Mouse (Mus musculus): ENCODE results near the gene Atp6v0e. TPM values are rescaled to one million over a fixed set of nuclear protein-coding genes. Genes with fewer than 3 reads are reported as not detected.

The Atp6v0e gene
- polyA plus RNA-seq, 1 experiment from 2014 or later = 382 TPM

- no peaks in the 10 kb centered on the region for H3K36me3 ChIP-seq (ENCODE audit: insufficient read depth, low read length)
- peaks cover 4% of the 10 kb centered on the region; the same call in 1 of the 2 replicates for H3K4me1 ChIP-seq (ENCODE audit: insufficient read depth, low read depth, low read length)
- peak overlapping the region; percentile 43; the same call in 1 of the 2 replicates for H3K27ac ChIP-seq (ENCODE audit: low read length)
- H3K4me3 ChIP-seq (ENCODE audit: low read depth, low read length) = peak overlapping the region; percentile 88
- ATAC-seq (no peak), DNase-seq (ENCODE audit: low spot score) (peak; percentile 21)
- H3K9ac ChIP-seq (replicated peaks; ENCODE audit: low read depth) = 0 out of 2 replicates have a peak overlapping the region, but pooled peaks have one; percentile 81
- H3K9me3 ChIP-seq (ENCODE audit: low read length) = no peaks in the 10 kb centered on the region
- no peak for TF ChIP-seq EP300 (IDR thresholded peaks at IDR 0.05)
- TF ChIP-seq CTCF (IDR thresholded peaks at IDR 0.05) = no peak
- H3K27me3 ChIP-seq (replicated peaks; ENCODE audit: insufficient read depth, low read length) = 0 out of 2 replicates have a peak, but pooled peaks cover 3% of the 10 kb centered on the region
- 22% methylated on average over 7 of the region's 7 CpGs for WGBS
- peak overlapping the region; percentile 76 for H3K4me2 ChIP-seq (replicated peaks; ENCODE audit: low read depth, low read length)
Measured at GRCm38 (mm10) chr17:26675845-26676244, 12.8 kb downstream of the Atp6v0e start.

- 0 out of 2 replicates have a peak, but pooled peaks cover 3% of the 10 kb centered on the region for H3K27me3 ChIP-seq (replicated peaks; ENCODE audit: insufficient read depth, low read length)
- H3K27ac ChIP-seq (ENCODE audit: low read length) = peak overlapping the region; percentile 98
- H3K4me1 ChIP-seq (ENCODE audit: insufficient read depth, low read depth, low read length) = peaks cover 4% of the 10 kb centered on the region; the same call in 1 of the 2 replicates
- ATAC-seq (peak; percentile 95), DNase-seq (ENCODE audit: low spot score) (peak; percentile 97)
- 0% methylated on average over 29 of the region's 30 CpGs for WGBS
- H3K9ac ChIP-seq (replicated peaks; ENCODE audit: low read depth) = peak overlapping the region; percentile 81
- peak overlapping the region; percentile 76 for H3K4me2 ChIP-seq (replicated peaks; ENCODE audit: low read depth, low read length)
- peak overlapping the region; percentile 88 for H3K4me3 ChIP-seq (ENCODE audit: low read depth, low read length)
- no peaks in the 10 kb centered on the region for H3K36me3 ChIP-seq (ENCODE audit: insufficient read depth, low read length)
- TF ChIP-seq CTCF (IDR thresholded peaks at IDR 0.05) (no peak), EP300 (IDR thresholded peaks at IDR 0.05) (no peak)
- no peaks in the 10 kb centered on the region for H3K9me3 ChIP-seq (ENCODE audit: low read length)
Measured at GRCm38 (mm10) chr17:26676252-26676615, 13.2 kb downstream of the Atp6v0e start.

- ATAC-seq (peak; percentile 89), DNase-seq (ENCODE audit: low spot score) (peak; percentile 85)
- no peaks in the 10 kb centered on the region for H3K9me3 ChIP-seq (ENCODE audit: low read length)
Measured at GRCm38 (mm10) chr17:26676616-26677376, 13.8 kb downstream of the Atp6v0e start.

GRCm38 (mm10) chr17:26677711-26678637 lies 14.9 kb downstream of the Atp6v0e start:
- 69% methylated on average over 7 of the region's 7 CpGs for WGBS
- H3K4me1 ChIP-seq (ENCODE audit: insufficient read depth, low read depth, low read length) = peaks cover 4% of the 10 kb centered on the region; the same call in 1 of the 2 replicates
- DNase-seq (ENCODE audit: low spot score) = no peak
- no peaks in the 10 kb centered on the region for H3K36me3 ChIP-seq (ENCODE audit: insufficient read depth, low read length)
- no peak overlapping the region for H3K27ac ChIP-seq (ENCODE audit: low read length)
- H3K4me3 ChIP-seq (ENCODE audit: low read depth, low read length) = no peak overlapping the region
- 0 out of 2 replicates have a peak, but pooled peaks cover 3% of the 10 kb centered on the region for H3K27me3 ChIP-seq (replicated peaks; ENCODE audit: insufficient read depth, low read length)
- peak overlapping the region; percentile 76 for H3K4me2 ChIP-seq (replicated peaks; ENCODE audit: low read depth, low read length)
- no peak for ATAC-seq
- 0 out of 2 replicates have a peak overlapping the region, but pooled peaks have one; percentile 2 for H3K9ac ChIP-seq (replicated peaks; ENCODE audit: low read depth)
- no peaks in the 10 kb centered on the region for H3K9me3 ChIP-seq (ENCODE audit: low read length)
- TF ChIP-seq CTCF (IDR thresholded peaks at IDR 0.05) (no peak), EP300 (IDR thresholded peaks at IDR 0.05) (no peak)

More at GRCm38 (mm10) chr17:26676616-26677376, 13.8 kb downstream of the Atp6v0e start:
- Histone ChIP-seq H3K4me2 (replicated peaks; ENCODE audit: low read depth, low read length) (peak overlapping the region; percentile 76), H3K27me3 (replicated peaks; ENCODE audit: insufficient read depth, low read length) (0 out of 2 replicates have a peak, but pooled peaks cover 3% of the 10 kb centered on the region), H3K36me3 (ENCODE audit: insufficient read depth, low read length) (no peaks in the 10 kb centered on the region), H3K27ac (ENCODE audit: low read length) (peak overlapping the region; percentile 98), H3K9ac (replicated peaks; ENCODE audit: low read depth) (peak overlapping the region; percentile 81), H3K4me3 (ENCODE audit: low read depth, low read length) (peak overlapping the region; percentile 88), H3K4me1 (ENCODE audit: insufficient read depth, low read depth, low read length) (peaks cover 4% of the 10 kb centered on the region; the same call in 1 of the 2 replicates)
- WGBS = 1% methylated on average over 26 of the region's 26 CpGs
- TF ChIP-seq EP300 (IDR thresholded peaks at IDR 0.05) (no peak), CTCF (IDR thresholded peaks at IDR 0.05) (peak; percentile 45)

- TF ChIP-seq EP300 (IDR thresholded peaks at IDR 0.05) = no peak
- no peak for TF ChIP-seq CTCF (IDR thresholded peaks at IDR 0.05)
- Histone ChIP-seq H3K27me3 (replicated peaks; ENCODE audit: insufficient read depth, low read length) (no peaks in the 10 kb centered on the region), H3K4me3 (ENCODE audit: low read depth, low read length) (no peak overlapping the region), H3K36me3 (ENCODE audit: insufficient read depth, low read length) (no peaks in the 10 kb centered on the region), H3K4me1 (ENCODE audit: insufficient read depth, low read depth, low read length) (peaks cover 4% of the 10 kb centered on the region; the same call in 1 of the 2 replicates), H3K9ac (replicated peaks; ENCODE audit: low read depth) (no peak overlapping the region), H3K9me3 (ENCODE audit: low read length) (no peaks in the 10 kb centered on the region), H3K27ac (ENCODE audit: low read length) (no peak overlapping the region), H3K4me2 (replicated peaks; ENCODE audit: low read depth, low read length) (no peak overlapping the region)
- DNase-seq (ENCODE audit: low spot score) (no peak), ATAC-seq (no peak)
- 90% methylated on average over 6 of the region's 6 CpGs for WGBS
Measured at GRCm38 (mm10) chr17:26681276-26681675, 18.2 kb downstream of the Atp6v0e start.

All from lung, postnatal 0 days (tissue).